Mouse (Mus musculus) skeletal muscle tissue, adult 2 months (tissue): ENCODE data around the gene Zfp345.
"Not testable (repeated sequence)": the region's sequence is repeated elsewhere in the genome, so short reads cannot be mapped to it uniquely, and the experiment has no call there.

Source experiments
- DNase-seq: peaks from one replicate; pipeline ENCODE4 v3.0.0-alpha.2; 2012; ENCODE audit warnings: low read depth, low spot score

The Zfp345 gene

GRCm38 (mm10) chr2:150484939-150485778 lies at the start of gene Zfp345:
TSS of gene Zfp345 (minus strand) at chr2:150485091.
- not testable (repeated sequence) for DNase-seq

DNA sequence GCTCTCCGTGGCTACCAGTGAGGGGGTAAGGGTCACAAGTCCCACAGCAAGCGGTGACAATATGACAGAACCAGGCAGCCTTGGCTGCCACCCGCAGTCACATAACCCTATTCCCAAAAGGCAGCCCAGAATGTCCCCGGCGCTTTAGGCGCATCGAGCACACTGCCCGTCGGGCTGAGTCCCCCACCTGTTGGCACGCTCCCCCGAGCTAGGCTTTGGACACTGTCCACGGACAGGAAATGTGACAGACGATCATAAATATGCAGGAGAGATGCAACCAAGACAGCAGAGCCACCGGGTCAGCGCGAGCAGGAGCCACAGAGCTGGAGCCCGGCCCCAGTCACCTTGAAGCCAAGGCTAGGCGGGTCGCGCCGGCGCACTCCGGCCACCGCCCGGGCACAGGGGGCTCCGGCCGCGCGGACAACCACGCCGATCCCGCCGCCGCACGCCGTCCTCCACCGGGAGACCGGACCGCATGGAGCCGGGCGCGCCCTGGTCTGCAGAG lies 40.9 kb upstream of the Zfp345 start:
- no peak for DNase-seq

DNA sequence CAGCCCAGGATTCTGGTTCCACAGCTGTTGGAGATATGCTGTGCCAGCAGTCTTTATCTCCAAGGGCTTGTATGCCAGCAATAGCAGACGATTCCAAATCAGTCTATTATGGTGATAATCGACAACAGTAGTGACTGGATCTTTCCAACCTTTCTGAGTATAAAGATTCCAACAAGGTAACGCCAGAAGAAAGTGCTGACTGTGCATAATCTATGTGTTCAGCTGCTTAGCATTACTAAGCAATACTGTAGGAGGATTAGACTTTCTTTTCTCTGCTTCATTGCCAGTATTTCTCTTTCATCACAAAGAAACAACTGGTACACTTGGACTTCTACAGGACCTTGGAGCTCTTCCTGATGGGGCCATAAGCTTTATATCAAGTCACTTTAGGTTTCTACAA lies 27.9 kb upstream of the Zfp345 start:
- DNase-seq, result no peak

GRCm38 (mm10) chr2:150500124-150500973 lies 15.5 kb upstream of the Zfp345 start:
- DNase-seq, result not testable (repeated sequence)

GRCm38 (mm10) chr2:150493031-150493430 lies 8.1 kb upstream of the Zfp345 start:
- DNase-seq, result no peak

GRCm38 (mm10) chr2:150451180-150451919 lies 33.5 kb downstream of the Zfp345 start, which contains the start of gene Zfp442:
TSS of gene Zfp442 (minus strand) at chr2:150451486.
- peak; percentile 38 for DNase-seq

- not testable (repeated sequence) for DNase-seq
These were observed 45.8 kb downstream of the Zfp345 start for GRCm38 (mm10) chr2:150439084-150439483.
